ENCODE assay signal across 10 mouse cellular contexts in the genomic region with DNA sequence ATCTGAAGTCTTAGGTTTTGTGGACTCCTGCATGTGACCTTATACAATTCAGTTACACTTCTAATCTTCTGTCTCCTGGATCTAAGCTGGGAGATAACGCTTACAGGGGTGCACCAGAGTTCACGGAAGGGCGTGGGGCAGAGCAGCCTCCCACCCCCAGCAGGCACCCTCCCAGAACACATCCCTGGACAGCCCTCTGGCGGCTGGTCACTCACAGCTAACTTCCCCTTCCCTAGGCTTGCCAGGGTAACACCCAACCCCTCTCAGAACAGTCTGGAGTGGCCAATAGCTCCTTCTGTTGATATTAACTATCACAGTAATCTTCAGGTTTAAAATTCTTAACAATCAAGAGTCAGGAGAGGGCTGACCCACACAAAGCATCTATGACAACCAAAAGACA.
A peak's percentile ranks its signal among the peaks of the same experiment; 100 is the strongest.
DNase-seq lines count a peak whose midpoint lies in the region; ATAC-seq and TF ChIP-seq lines count a peak whose summit lies in the region.
"Had no signal": no experiment of that assay in that cellular context is flagged by ENCODE, and none has a peak within 500 bp of the region (broad histone marks: within the 10 kb centered on the region; RNA-seq: fewer than 3 reads in every experiment).

No protein-coding gene starts in this region.

- H3K9me3 ChIP-seq in liver, postnatal 0 days (ENCODE audit: low read length): no peaks in the 10 kb centered on the region
- H3K9me3 ChIP-seq: hindbrain, embryonic 12.5 days had no signal

- no peak overlapping the region for H3K4me3 ChIP-seq in left cerebral cortex, adult 2 months
- no peak overlapping the region for H3K4me3 ChIP-seq in liver, postnatal 0 days (ENCODE audit: low read depth, low read length)
- H3K4me3 ChIP-seq: hindbrain, embryonic 12.5 days had no signal

- H3K4me2 ChIP-seq in liver, postnatal 0 days (ENCODE audit: low read depth, low read length): no peak overlapping the region
- H3K4me2 ChIP-seq: hindbrain, embryonic 12.5 days had no signal

- H3K36me3 ChIP-seq in liver, postnatal 0 days (replicated peaks; ENCODE audit: insufficient read depth, low read length): no peaks in the 10 kb centered on the region

- ATAC-seq in liver, postnatal 0 days: no peak; the same call in 1 of the 2 replicates
- ATAC-seq in megakaryocyte progenitor cell, adult 5-6 weeks (replicated peaks; ENCODE audit: poor library complexity): peak; percentile 66

- no peak overlapping the region for H3K9ac ChIP-seq in liver, postnatal 0 days (replicated peaks)
- H3K9ac ChIP-seq: hindbrain, embryonic 12.5 days had no signal

- H3K27ac ChIP-seq in left cerebral cortex, adult 2 months: no peak overlapping the region
- no peak overlapping the region for H3K27ac ChIP-seq in liver, postnatal 0 days (ENCODE audit: low read depth)
- H3K27ac ChIP-seq: hindbrain, embryonic 12.5 days; kidney, postnatal 0 days had no signal

- 47% methylated on average over 4 of the region's 4 CpGs for WGBS in liver, postnatal 0 days (ENCODE audit: insufficient replicate concordance)

- peak; percentile 16 for TF ChIP-seq CTCF in left cerebral cortex, adult 2 months (IDR thresholded peaks at IDR 0.05)
- peak; percentile 27; the same call in 1 of the 2 replicates for TF ChIP-seq CTCF in liver, postnatal 0 days (IDR thresholded peaks at IDR 0.05; ENCODE audit: low read depth)

- no peaks in the 10 kb centered on the region for H3K27me3 ChIP-seq in liver, postnatal 0 days (ENCODE audit: insufficient read depth, low read length)
- H3K27me3 ChIP-seq: hindbrain, embryonic 12.5 days had no signal

- peaks cover 14% of the 10 kb centered on the region for H3K4me1 ChIP-seq in liver, postnatal 0 days (ENCODE audit: insufficient read depth)

- no peak for TF ChIP-seq EP300 in liver, postnatal 0 days (IDR thresholded peaks at IDR 0.05; ENCODE audit: low read depth)

- no peak for DNase-seq in left cerebral cortex, adult 2 months (ENCODE audit: extremely low spot score in 1 of 2, low spot score in 2 of 2)
- no peak for DNase-seq in left cerebral cortex, postnatal 4 days
- DNase-seq in heart, adult 8-10 months (ENCODE audit: low spot score): peak; percentile 57
- peak; percentile 22 for DNase-seq in liver, postnatal 0 days
- no peak for DNase-seq in cerebellum, adult 8-10 months
- DNase-seq in frontal cortex, postnatal 25 days (ENCODE audit: low spot score in 2 of 2): no peak
- DNase-seq: retina, postnatal 1 day had no signal

- intact Hi-C loops in left cerebral cortex, adult 2 months (cut with DNase I): no loop called here
- intact Hi-C loops in left cerebral cortex, postnatal 4 days (cut with DNase I): no loop called here

Comparison
In these comparisons a context has a peak if more than half of its experiments do, and no peak if none do; other contexts are left out.
1. DNase-seq: peak in heart, adult 8-10 months (single experiment) and liver, postnatal 0 days (single experiment); none in left cerebral cortex, adult 2 months (0 of 2), left cerebral cortex, postnatal 4 days (single experiment), cerebellum, adult 8-10 months (single experiment) and frontal cortex, postnatal 25 days (0 of 2).